Mouse (Mus musculus) mouse trophoblast stem cell (cell line): ENCODE results near the gene Scarb2.

Source experiments
- in situ Hi-C, 2 experiments: fragments of 300-500 bp; cut with MseI, MboI; formaldehyde crosslinking; loops; 2 replicates in 1 of 2; 3 replicates in 1 of 2; pipeline ENCODE4 v1.15.1; 2025

The Scarb2 gene

GRCm38 (mm10) chr5:92493423-92493822 lies 13.2 kb downstream of the Scarb2 start:
- in situ Hi-C loops = no loop called here

- in situ Hi-C loops = no loop called here
These were observed 15.9 kb downstream of the Scarb2 start for GRCm38 (mm10) chr5:92490779-92491178.

GRCm38 (mm10) chr5:92490304-92490703 lies 16.3 kb downstream of the Scarb2 start:
- in situ Hi-C loops = no loop called here

- in situ Hi-C loops = no loop called here
These were observed 17.1 kb downstream of the Scarb2 start for GRCm38 (mm10) chr5:92489503-92489902.

- in situ Hi-C loops = no loop called here
These were observed 17.7 kb downstream of the Scarb2 start for GRCm38 (mm10) chr5:92488961-92489360.

- in situ Hi-C loops = no loop called here
These were observed 18.2 kb downstream of the Scarb2 start for GRCm38 (mm10) chr5:92488408-92488807.

GRCm38 (mm10) chr5:92486758-92487157 lies 19.9 kb downstream of the Scarb2 start:
- in situ Hi-C loops = no loop called here

GRCm38 (mm10) chr5:92484880-92485279 lies 21.8 kb downstream of the Scarb2 start:
- in situ Hi-C loops = no loop called here

GRCm38 (mm10) chr5:92472863-92473262 lies 33.8 kb downstream of the Scarb2 start:
- in situ Hi-C loops = no loop called here

- in situ Hi-C loops = no loop called here
These were observed 35.1 kb downstream of the Scarb2 start for GRCm38 (mm10) chr5:92471531-92471930.

- in situ Hi-C loops = loop anchor here (10.0 kb wide), 1 partner anchor 185 kb away; no protein-coding TSS in a partner anchor
These were observed 37.2 kb downstream of the Scarb2 start for GRCm38 (mm10) chr5:92469201-92470130.

GRCm38 (mm10) chr5:92468234-92468633 lies 38.4 kb downstream of the Scarb2 start:
- in situ Hi-C loops = loop anchor here (10.0 kb wide), 1 partner anchor 187 kb away; no protein-coding TSS in a partner anchor

GRCm38 (mm10) chr5:92467102-92467766 lies 39.4 kb downstream of the Scarb2 start:
- in situ Hi-C loops = loop anchor here (10.0 kb wide), 1 partner anchor 188 kb away; no protein-coding TSS in a partner anchor

- in situ Hi-C loops = loop anchor here (10.0 kb wide), 1 partner anchor 189 kb away; no protein-coding TSS in a partner anchor
These were observed 41.1 kb downstream of the Scarb2 start for GRCm38 (mm10) chr5:92465511-92465910.

GRCm38 (mm10) chr5:92461321-92461720 lies 45.3 kb downstream of the Scarb2 start:
- in situ Hi-C loops = loop anchor here (10.0 kb wide), 1 partner anchor 193 kb away; no protein-coding TSS in a partner anchor

- in situ Hi-C loops = no loop called here
These were observed 47.9 kb downstream of the Scarb2 start for GRCm38 (mm10) chr5:92458726-92459125.

GRCm38 (mm10) chr5:92457410-92457809 lies 49.2 kb downstream of the Scarb2 start:
- in situ Hi-C loops = no loop called here

GRCm38 (mm10) chr5:92452876-92453275 lies 53.8 kb downstream of the Scarb2 start:
- in situ Hi-C loops = no loop called here

- in situ Hi-C loops = no loop called here
These were observed 59.9 kb downstream of the Scarb2 start for GRCm38 (mm10) chr5:92446736-92447135.

GRCm38 (mm10) chr5:92445016-92445415 lies 61.6 kb downstream of the Scarb2 start:
- in situ Hi-C loops = no loop called here

GRCm38 (mm10) chr5:92442914-92443313 lies 63.7 kb downstream of the Scarb2 start:
- in situ Hi-C loops = no loop called here

- in situ Hi-C loops = no loop called here
These were observed 65.1 kb downstream of the Scarb2 start for GRCm38 (mm10) chr5:92441494-92441893.
